Mouse (Mus musculus) c-Kit-positive CD71-positive TER-119-negative erythroid progenitor cells, embryonic 14.5 days (primary cell): Measurements from ENCODE around the gene Cd79a.

ENCODE experiments used
- DNase-seq: peaks from one replicate; pipeline ENCODE4 v3.0.0-alpha.2; 2013; ENCODE audit warnings: low read depth

Gene Cd79a

GRCm38 (mm10) chr7:24930475-24930874 lies 33.3 kb downstream of the Cd79a start:
- no peak for DNase-seq

DNA sequence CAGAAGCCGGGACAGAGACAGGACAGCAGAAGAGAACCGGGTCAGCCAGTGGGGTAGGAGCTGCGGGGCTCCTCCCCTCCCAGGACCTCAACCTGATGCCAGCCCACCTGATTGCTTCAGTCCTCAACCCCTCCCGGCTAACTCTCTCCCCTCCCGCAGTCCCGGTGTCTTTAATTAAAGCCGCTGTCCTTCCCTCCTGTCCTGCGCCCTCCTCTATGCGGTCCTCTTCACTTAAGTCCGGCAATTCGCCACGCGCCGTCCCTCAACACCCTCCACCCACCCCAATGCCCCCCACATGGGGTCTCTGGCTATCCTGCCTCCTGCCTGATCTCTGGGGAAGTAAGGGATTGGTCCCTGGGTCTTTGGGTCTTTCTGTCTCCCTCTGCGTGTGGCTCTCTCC lies 34.5 kb downstream of the Cd79a start:
- no peak for DNase-seq

- no peak for DNase-seq
Measured at GRCm38 (mm10) chr7:24943641-24944040, 46.5 kb downstream of the Cd79a start.

- DNase-seq = no peak
Measured at GRCm38 (mm10) chr7:24944257-24944950, 47.2 kb downstream of the Cd79a start, which contains the start of gene Gm4881. Gene Gm4881 (minus strand): TSS chr7:24944494.

DNA sequence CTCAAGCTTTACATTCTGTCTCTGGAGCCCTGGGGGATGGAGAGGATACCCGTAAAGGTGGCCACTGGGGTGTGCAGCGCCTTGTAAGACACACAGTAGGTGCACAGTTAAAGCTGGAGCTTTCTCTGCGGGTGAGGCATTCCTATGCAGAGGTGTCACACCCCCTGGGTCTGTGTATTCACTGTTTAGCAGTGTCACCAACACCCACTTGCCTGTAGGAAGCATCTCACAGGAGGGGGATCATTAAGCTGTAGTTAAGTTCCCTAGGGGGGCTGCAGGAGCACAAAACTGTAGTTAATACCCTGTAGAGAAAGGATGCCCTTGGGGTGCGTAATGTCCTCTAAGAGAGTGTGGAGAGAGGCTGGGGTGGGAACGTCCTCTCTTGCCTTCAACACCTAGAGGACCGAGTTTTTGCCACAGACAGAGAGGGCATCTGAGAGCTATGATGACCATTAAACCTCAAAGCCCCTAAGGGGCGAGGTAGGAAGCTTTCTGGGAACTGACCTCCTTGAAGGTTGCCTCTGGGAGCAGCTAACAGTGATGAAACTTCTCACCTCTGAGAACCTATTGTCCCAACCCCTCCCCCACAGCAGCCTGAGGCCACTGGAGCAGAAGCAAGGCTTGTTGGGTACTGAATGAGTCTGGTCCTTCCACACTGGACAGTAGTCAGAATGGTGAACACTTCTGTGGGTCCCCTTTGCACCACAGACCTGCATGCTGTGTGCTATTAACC lies 50.3 kb downstream of the Cd79a start:
- DNase-seq = no peak

DNA sequence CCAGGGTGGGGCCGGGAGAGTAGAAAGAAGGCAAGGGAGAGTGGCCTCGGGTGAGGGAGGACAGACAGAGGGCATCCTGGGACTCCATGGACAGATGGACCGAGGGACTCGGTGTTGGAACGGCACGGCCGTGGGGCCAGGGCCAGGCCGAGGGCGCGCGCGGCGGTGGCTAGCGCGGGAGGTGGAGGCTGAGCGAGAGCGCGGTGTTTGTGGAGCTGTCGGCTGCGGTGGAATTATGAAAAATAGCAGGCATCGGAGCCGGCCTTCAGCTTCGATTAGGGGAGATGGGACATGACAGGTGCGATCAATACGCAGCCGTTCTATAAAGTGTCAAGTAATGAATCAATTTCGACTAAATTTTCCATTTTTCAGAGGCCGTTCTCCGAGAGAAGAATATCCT lies 51.6 kb downstream of the Cd79a start:
- no peak for DNase-seq

- peak; percentile 46 for DNase-seq
Measured at GRCm38 (mm10) chr7:24949958-24950623, 52.9 kb downstream of the Cd79a start.
